Mouse (Mus musculus) retina, adult 2 months (tissue): Measurements from ENCODE around the gene Lrp1.
"Not testable (repeated sequence)": the region's sequence is repeated elsewhere in the genome, so short reads cannot be mapped to it uniquely, and the experiment has no call there.

Experiments
- DNase-seq: peaks from one replicate; pipeline ENCODE4 v3.0.0-alpha.2; 2012; ENCODE audit warnings: low read depth, low spot score

Gene Lrp1

GRCm38 (mm10) chr10:127620406-127621190 lies at the start of gene Lrp1:
TSS of gene Lrp1 (minus strand) at chr10:127621148.
- no peak for DNase-seq

GRCm38 (mm10) chr10:127670185-127670584 lies 49.2 kb upstream of the Lrp1 start:
- no peak for DNase-seq

DNA sequence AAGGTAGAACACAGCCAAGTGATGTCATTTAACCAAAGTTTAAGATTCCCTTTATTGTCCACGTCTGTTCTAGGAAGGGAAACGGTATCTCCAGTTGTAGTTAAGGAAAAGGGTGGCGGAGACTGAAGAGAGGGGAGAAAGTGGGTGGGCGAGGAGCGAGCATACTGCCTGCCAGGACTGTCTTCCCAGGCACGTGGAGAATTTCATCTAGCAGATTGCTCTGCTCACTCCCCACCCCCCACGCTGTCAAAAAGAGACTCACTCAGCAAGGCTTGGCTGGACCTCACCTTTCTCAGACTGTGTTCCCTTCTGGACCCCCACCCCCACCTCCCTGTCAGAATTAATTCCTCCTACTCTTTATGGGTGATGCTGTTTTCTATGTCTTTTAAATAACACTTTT lies 48.2 kb upstream of the Lrp1 start:
- no peak for DNase-seq

GRCm38 (mm10) chr10:127668093-127669050 lies 47.4 kb upstream of the Lrp1 start, which contains the start of gene Nab2:
TSS of gene Nab2 (minus strand) at chr10:127668568.
- no peak for DNase-seq

GRCm38 (mm10) chr10:127667269-127668092 lies 46.5 kb upstream of the Lrp1 start:
- no peak for DNase-seq

- no peak for DNase-seq
Measured at GRCm38 (mm10) chr10:127666501-127667268, 45.7 kb upstream of the Lrp1 start, which contains the start of gene Nemp1. TSS of gene Nemp1 (plus strand) at chr10:127666901.

DNA sequence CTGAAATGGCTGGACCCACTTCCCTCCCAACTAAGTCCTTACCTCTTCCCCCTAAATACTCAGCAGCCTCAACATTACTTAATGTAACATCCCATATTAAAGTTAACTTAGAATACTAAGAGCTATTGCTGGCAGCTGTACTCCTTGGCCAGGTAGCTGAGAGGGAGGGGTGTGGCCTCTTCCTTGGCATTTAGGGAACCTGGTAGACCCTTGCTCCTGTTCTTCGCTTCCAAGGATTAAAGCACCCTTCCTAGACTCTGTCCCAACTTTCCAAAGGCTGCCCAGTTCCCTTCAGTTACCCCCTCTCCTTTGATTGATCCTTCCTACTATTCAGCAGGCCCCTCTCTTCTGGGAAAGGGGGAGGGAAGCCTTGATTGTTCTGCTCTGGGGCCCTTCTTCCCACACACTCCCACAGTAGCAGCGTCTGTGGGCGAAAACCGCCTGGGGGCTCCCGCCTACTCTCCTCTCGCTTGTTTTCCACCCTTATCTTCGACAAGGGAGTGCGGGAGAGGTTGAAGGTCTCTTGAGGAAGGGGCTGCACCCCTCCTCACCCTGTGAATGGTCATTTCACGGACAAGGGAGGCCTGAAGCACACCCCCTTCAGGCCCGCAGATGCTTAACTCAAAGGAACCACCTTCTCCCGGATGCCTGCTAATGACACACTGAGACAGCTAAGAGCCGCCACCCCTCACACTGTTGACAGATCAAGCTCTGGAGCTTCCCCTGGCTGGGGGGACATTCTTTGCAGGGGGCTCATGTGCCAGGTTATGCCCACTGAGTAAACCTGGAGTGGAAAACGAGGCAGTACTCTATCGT lies 44.6 kb upstream of the Lrp1 start:
- DNase-seq, result no peak

DNA sequence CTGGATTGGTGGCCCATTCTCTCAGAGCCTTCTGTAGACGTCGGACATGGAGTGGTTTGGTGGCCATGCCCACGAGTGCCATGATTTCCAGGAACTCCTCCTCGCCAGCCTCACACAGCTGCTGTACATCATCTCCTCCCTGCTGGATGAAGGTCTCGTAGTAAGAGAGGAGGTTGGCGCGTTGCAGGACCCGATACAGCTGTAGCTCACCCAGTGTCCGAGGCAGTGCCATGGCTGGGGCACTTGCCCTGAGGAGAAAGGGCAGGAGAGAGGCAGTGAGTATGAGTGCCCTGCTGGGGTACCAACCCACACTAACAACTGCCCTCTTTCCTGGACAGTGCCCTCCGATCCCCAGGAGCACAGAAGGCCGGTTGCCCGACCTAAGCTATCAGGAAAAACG lies 43.9 kb upstream of the Lrp1 start:
- DNase-seq, result no peak

- no peak for DNase-seq
Measured at GRCm38 (mm10) chr10:127664166-127664565, 43.2 kb upstream of the Lrp1 start.

GRCm38 (mm10) chr10:127663590-127663989 lies 42.6 kb upstream of the Lrp1 start:
- DNase-seq, result no peak

GRCm38 (mm10) chr10:127662666-127663253 lies 41.8 kb upstream of the Lrp1 start:
- DNase-seq, result no peak

DNA sequence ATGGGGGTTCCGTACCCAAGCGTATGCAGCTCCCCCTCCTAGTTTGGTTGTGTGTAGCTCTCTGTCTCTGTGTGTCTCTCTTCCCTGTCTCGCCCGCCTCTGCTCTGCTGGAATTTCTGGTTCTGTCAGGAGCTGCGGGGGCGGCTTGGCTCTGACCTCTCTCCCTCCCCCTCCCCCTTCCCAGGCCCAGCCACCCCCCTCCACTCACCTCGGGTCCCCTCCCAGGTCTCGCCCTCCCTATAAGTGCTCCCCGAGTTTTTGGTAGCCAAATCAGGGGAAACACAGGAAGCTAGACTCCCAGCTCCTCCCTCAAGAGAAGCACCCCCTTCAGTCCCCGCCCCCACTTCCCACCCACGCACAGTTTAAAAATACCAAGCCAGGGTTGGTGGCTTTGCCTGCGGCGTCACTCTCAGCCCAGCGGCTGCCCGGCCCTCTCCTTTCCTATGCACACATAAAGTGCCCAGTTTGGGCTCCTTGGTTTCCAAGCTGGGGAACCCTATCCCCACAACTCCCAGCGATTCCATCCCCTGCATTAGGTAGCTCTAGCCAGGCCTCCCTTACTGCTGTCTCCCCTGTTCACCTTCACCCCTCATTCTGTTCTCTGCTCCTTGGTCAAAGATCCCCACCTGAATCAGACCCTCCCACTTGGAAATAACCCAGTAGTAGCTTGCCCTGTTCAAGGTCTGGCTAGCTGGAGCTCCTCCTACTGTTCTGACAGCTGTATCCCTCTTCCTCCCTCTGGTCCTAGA lies 41.1 kb upstream of the Lrp1 start:
- no peak for DNase-seq

DNA sequence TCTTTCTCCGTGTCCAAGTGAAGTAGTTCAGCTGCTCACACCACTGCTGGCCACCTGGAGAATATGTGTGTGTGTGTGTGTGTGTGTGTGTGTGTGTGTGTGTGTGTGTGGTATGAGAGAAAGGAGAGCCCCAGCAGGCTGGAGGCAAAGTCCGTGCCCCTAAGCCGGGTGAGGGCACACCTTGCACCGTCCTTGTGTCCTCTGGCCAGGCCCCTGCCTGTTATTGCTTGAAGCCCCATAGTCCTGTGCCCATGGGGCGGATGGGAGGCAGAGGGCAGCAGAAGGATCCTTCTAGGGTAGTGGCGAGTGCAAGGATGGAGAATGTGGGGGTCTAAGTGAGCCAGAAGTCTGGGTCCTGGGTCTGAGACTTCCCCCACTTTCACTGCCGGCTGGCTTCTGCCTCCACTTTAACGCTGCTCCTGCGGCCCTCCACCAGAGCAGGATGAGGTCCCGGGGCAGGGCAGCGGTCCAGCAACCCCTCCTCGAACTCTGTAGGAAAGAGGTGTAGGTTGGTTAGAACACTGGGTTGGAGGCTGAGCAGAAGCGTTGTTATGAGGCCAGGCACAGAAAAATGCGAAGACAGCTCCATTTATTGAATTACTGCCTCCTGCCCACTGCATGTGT lies 40.5 kb upstream of the Lrp1 start:
- no peak for DNase-seq

DNA sequence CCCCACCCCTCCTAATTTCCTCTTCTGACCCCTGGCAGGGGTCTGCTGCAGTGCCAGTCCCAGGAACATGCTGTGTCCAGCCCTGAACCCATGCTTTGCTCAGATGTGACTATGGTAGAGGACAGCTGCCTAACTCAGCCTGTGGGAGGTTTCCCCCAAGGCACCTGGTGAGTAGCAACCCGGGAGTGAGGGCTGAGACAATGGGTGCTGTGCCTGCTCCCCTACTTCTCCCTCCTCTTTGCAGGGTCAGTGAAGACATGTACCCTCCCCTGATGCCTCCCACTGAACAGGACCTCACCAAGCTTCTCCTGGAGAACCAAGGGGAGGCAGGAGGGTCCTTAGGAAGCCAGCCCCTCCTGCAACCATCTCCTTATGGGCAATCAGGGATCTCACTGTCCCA lies 38.6 kb upstream of the Lrp1 start:
- no peak for DNase-seq

GRCm38 (mm10) chr10:127658076-127658475 lies 37.1 kb upstream of the Lrp1 start:
- DNase-seq, result no peak

DNA sequence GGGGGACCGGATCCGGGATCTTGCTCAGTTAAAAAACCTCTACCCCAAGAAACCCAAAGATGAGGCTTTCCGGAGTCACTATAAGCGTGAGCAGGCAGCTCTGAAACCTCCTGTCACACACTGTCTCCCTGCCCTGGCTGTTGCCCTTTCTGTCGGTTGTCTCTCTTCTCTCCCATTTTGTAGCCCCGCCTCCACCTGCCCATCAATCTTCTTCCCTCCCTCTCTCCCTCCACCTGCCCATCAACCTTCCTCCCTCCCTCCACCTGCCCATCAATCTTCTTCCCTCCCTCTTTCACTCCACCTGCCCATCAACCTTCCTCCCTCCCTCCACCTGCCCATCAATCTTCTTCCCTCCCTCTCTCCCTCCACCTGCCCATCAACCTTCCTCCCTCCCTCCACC lies 36.7 kb upstream of the Lrp1 start:
- DNase-seq, result not testable (repeated sequence)

- no peak for DNase-seq
Measured at GRCm38 (mm10) chr10:127654970-127655579, 34.1 kb upstream of the Lrp1 start.
